Mouse (Mus musculus): ENCODE results near the gene Gm5565. TPM values are rescaled to one million over a fixed set of nuclear protein-coding genes. Genes with fewer than 3 reads are reported as not detected.
"Not testable (repeated sequence)": the region's sequence is repeated elsewhere in the genome, so short reads cannot be mapped to it uniquely, and the experiment has no call there.

The Gm5565 gene
- polyA plus RNA-seq, 1 experiment from 2014 or later, result not detected

DNA sequence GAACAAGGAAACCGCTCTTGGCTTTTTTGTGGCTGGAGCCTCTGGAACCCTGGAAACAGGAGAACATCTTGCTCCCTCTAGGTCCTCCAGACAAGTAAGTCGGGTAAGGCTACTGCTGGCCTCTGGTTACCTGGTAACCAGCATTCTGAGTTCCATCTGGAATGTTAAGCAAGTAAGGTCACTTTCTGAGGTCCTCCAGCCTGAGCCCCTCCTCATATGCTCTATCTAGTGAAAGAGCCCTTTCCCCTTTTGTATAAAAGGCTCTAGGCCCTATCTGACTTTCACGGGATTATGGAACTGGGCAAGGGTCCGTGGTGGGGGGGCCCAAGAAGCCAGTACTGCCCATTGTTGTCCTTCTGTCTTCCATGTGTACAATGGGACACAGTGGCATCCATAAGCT is 24.9 kb upstream of the Gm5565 start, which contains the start of gene 1700001J03Rik:
TSS of gene 1700001J03Rik (minus strand) at position 101 of the 400 bp plus-strand sequence.
- H3K4me1 ChIP-seq (replicated peaks); H3K36me3 ChIP-seq; H3K9me3 ChIP-seq (replicated peaks); H3K9ac ChIP-seq; H3K4me2 ChIP-seq; H3K27ac ChIP-seq; ATAC-seq (replicated peaks; ENCODE audit: insufficient number of reproducible peaks, insufficient read depth, low FRiP score, low read depth); H3K4me3 ChIP-seq; H3K27me3 ChIP-seq: not testable (repeated sequence)
- 69% methylated on average over 4 of the region's 4 CpGs for WGBS

GRCm38 (mm10) chr5:146172744-146173143 is 12.4 kb upstream of the Gm5565 start:
- WGBS, result 52% methylated on average over 4 of the region's 4 CpGs
- H3K27me3 ChIP-seq; H3K9ac ChIP-seq; H3K4me1 ChIP-seq (replicated peaks); H3K27ac ChIP-seq; H3K36me3 ChIP-seq; H3K9me3 ChIP-seq (replicated peaks); ATAC-seq (replicated peaks; ENCODE audit: insufficient number of reproducible peaks, insufficient read depth, low FRiP score, low read depth); H3K4me3 ChIP-seq; H3K4me2 ChIP-seq: not testable (repeated sequence)

DNA sequence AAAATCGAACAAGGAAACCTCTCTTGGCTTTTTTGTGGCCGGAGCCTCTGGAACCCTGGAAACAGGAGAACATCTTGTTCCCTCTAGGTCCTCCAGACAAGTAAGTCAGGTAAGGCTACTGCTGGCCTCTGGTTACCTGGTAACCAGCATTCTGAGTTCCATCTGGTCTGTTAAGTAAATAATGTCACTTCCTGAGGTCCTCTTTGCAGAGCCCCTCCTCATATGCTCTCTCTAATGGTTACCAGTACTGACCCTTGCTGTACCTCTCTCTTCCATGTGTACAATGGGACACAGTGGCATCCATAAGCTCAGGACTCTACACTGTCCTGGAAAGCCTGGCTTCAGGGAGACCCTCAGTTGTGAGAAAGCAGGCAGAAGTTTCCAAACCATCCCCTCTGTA is 10.3 kb upstream of the Gm5565 start, which contains the start of gene Gm6309:
TSS of gene Gm6309 (minus strand) at position 101 of the 400 bp plus-strand sequence.
- H3K27me3 ChIP-seq; H3K27ac ChIP-seq; H3K36me3 ChIP-seq; ATAC-seq (replicated peaks; ENCODE audit: insufficient number of reproducible peaks, insufficient read depth, low FRiP score, low read depth); H3K9me3 ChIP-seq (replicated peaks); H3K4me2 ChIP-seq; H3K4me3 ChIP-seq; H3K9ac ChIP-seq; H3K4me1 ChIP-seq (replicated peaks): not testable (repeated sequence)
- 60% methylated on average over 2 of the region's 2 CpGs for WGBS

GRCm38 (mm10) chr5:146158326-146158725 is 2.0 kb downstream of the Gm5565 start:
- not testable (repeated sequence) for H3K9ac ChIP-seq

GRCm38 (mm10) chr5:146150454-146150853 is 9.9 kb downstream of the Gm5565 start:
- no peaks in the 10 kb centered on the region; the same call in 1 of the 2 replicates for H3K9me3 ChIP-seq (replicated peaks)
- no peak for ATAC-seq (replicated peaks; ENCODE audit: insufficient number of reproducible peaks, insufficient read depth, low FRiP score, low read depth)
- 56% methylated on average over 3 of the region's 3 CpGs for WGBS

More at GRCm38 (mm10) chr5:146158326-146158725, 2.0 kb downstream of the Gm5565 start:
- H3K9me3 ChIP-seq (replicated peaks); H3K4me3 ChIP-seq; ATAC-seq (replicated peaks; ENCODE audit: insufficient number of reproducible peaks, insufficient read depth, low FRiP score, low read depth); H3K4me1 ChIP-seq (replicated peaks); H3K36me3 ChIP-seq; H3K4me2 ChIP-seq; H3K27ac ChIP-seq; H3K27me3 ChIP-seq: not testable (repeated sequence)
- 86% methylated on average over 4 of the region's 4 CpGs for WGBS

DNA sequence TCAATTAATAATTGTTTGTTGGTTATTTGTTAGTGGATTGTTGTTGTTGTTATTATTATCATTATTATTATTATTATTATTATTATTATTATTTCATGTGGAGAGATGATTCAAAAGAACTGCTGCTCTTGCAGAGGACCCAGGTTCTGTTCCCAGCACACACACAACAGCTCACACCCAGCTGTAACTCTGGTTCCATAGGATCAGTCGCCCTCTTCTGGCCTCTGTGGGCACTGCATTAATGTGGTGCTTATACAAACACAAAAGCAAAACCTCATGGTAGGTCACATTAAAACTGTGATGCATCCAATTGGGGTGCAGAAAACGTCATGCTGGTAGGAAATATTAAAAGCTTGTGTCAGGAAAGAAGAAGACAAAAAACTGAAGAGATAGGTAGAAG is 12.4 kb downstream of the Gm5565 start:
- Histone ChIP-seq H3K4me2 (no peak overlapping the region), H3K9ac (no peak overlapping the region), H3K9me3 (replicated peaks) (no peaks in the 10 kb centered on the region; the same call in 1 of the 2 replicates), H3K27me3 (no peaks in the 10 kb centered on the region), H3K4me3 (no peak overlapping the region), H3K27ac (no peak overlapping the region), H3K36me3 (no peaks in the 10 kb centered on the region), H3K4me1 (replicated peaks) (no peaks in the 10 kb centered on the region)
- ATAC-seq (replicated peaks; ENCODE audit: insufficient number of reproducible peaks, insufficient read depth, low FRiP score, low read depth), result no peak
- WGBS, result 35% methylated on average over 2 of the region's 2 CpGs

More at GRCm38 (mm10) chr5:146150454-146150853, 9.9 kb downstream of the Gm5565 start:
- Histone ChIP-seq H3K27me3 (no peaks in the 10 kb centered on the region), H3K4me3 (no peak overlapping the region), H3K9ac (no peak overlapping the region), H3K4me2 (no peak overlapping the region), H3K27ac (no peak overlapping the region), H3K36me3 (no peaks in the 10 kb centered on the region), H3K4me1 (replicated peaks) (no peaks in the 10 kb centered on the region)

Other genes starting within 250 kb of the Gm5565 start
- not detected in 2 replicates for gene Cyp3a25, start 150.9 kb downstream of the Gm5565 start, polyA plus RNA-seq (2015; fragmentation: Nextera tagmentation; extraction: Ambion mirVana)
- not detected in 2 replicates for gene Cyp3a59, start 81.3 kb downstream of the Gm5565 start, polyA plus RNA-seq (2015; fragmentation: Nextera tagmentation; extraction: Ambion mirVana)
- gene Gm6309, start 10.2 kb upstream of the Gm5565 start, polyA plus RNA-seq (2015; fragmentation: Nextera tagmentation; extraction: Ambion mirVana), result not detected in 2 replicates
- not detected in 2 replicates for gene 1700001J03Rik, start 24.8 kb upstream of the Gm5565 start, polyA plus RNA-seq (2015; fragmentation: Nextera tagmentation; extraction: Ambion mirVana)
- 46.0 and 47.0 TPM in 2 replicates for gene Rnf6, start 61.0 kb upstream of the Gm5565 start, polyA plus RNA-seq (2015; fragmentation: Nextera tagmentation; extraction: Ambion mirVana)
- 9.1 and 10.5 TPM in 2 replicates for gene Cdk8, start 70.7 kb upstream of the Gm5565 start, polyA plus RNA-seq (2015; fragmentation: Nextera tagmentation; extraction: Ambion mirVana)
- 0.11 and 0.37 TPM in 2 replicates for gene Wasf3, start 224.4 kb upstream of the Gm5565 start, polyA plus RNA-seq (2015; fragmentation: Nextera tagmentation; extraction: Ambion mirVana)